Mouse (Mus musculus): ENCODE data around the gene Ifna7.
"Not testable (repeated sequence)": the region's sequence is repeated elsewhere in the genome, so short reads cannot be mapped to it uniquely, and the experiment has no call there.

GRCm38 (mm10) chr4:88788402-88788801 is 27.6 kb upstream of the Ifna7 start, which contains the start of gene Gm13277:
- TF ChIP-seq EP300 (IDR thresholded peaks at IDR 0.05; ENCODE audit: low read depth): not testable (repeated sequence)
- peak; percentile 61 for TF ChIP-seq CTCF (IDR thresholded peaks at IDR 0.05; ENCODE audit: low read depth)
